Mouse (Mus musculus) forebrain, embryonic 12.5 days (tissue): ENCODE measurements at regions not wholly inside any gene's neighbourhood (a gene's known extent, or its start where the extent isn't known, plus 50 kb on each side); places are given as distances from the start of the nearest gene placed in this dataset.
A peak's percentile ranks its signal among the peaks of the same experiment; 100 is the strongest.

Experiments used
- ATAC-seq: fragments of 200-750 bp; cut with Nextera tagmentation; 2 replicates; pipeline ENCODE4 v1.8.0; 2017; ENCODE audit warnings: moderate TSS enrichment; ENCODE audit not compliant: low FRiP score
- H3K27ac ChIP-seq: fragments of 300-500 bp; sonication (generic); 2 replicates; pipeline ENCODE4 v1.5.1; 2016; ENCODE audit warnings: mild to moderate bottlenecking
- H3K27me3 ChIP-seq: fragments of 300-500 bp; sonication (generic); 2 replicates; pipeline ENCODE4 v1.6.1; 2016; ENCODE audit warnings: mild to moderate bottlenecking
- H3K36me3 ChIP-seq: fragments of 300-500 bp; sonication (generic); replicated peaks from 2 replicates; pipeline ENCODE4 v1.6.1; 2016; ENCODE audit warnings: mild to moderate bottlenecking
- H3K4me1 ChIP-seq: fragments of 300-500 bp; sonication (generic); 2 replicates; pipeline ENCODE4 v1.6.1; 2016
- H3K4me2 ChIP-seq: fragments of 300-500 bp; sonication (generic); 2 replicates; pipeline ENCODE4 v1.6.1; 2016; ENCODE audit warnings: mild to moderate bottlenecking, moderate library complexity
- H3K4me3 ChIP-seq: fragments of 300-500 bp; sonication (generic); replicated peaks from 2 replicates; pipeline ENCODE4 v1.5.1; 2016; ENCODE audit warnings: mild to moderate bottlenecking
- H3K9ac ChIP-seq: fragments of 300-500 bp; sonication (generic); 2 replicates; pipeline ENCODE4 v1.6.1; 2016; ENCODE audit warnings: mild to moderate bottlenecking
- H3K9me3 ChIP-seq: fragments of 300-500 bp; sonication (generic); 2 replicates; pipeline ENCODE4 v1.6.1; 2016
- WGBS: fragments of 180-500 bp; shearing (Covaris S2); methylation state at CpG from one replicate; pipeline ENCODE4 v1.1.7; 2016; 5-methylcytosine and 5-hydroxymethylcytosine counted together

DNA sequence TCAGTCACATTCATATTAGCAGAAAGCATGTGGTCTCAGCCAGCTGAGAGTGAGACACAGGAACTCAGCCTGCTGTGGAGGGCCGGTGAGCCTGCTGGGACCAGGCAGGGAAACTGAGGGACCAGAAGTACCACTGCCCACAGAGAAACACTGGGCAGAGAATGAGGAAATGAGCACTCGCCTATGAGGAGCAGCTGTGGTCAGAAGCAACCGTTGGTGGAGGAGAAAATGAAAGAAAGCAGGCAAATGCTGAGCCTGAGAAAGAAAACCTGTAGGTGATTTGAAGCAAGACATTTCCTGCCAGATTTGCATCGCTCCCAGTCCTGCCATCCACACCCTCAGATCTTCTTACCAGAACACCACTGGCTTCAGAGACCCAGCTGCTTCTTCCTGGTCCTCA, 187.0 kb upstream of the Sesn3 start:
- no peak overlapping the region for H3K27ac ChIP-seq
- H3K27me3 ChIP-seq = no peaks in the 10 kb centered on the region
- no peaks in the 10 kb centered on the region for H3K36me3 ChIP-seq
- no peak overlapping the region for H3K4me3 ChIP-seq
- H3K9ac ChIP-seq = no peak overlapping the region
- H3K4me1 ChIP-seq = peaks cover 4% of the 10 kb centered on the region; the same call in 1 of the 2 replicates
- ATAC-seq = no peak
- no peak overlapping the region for H3K4me2 ChIP-seq
- 77% methylated on average over 4 of the region's 4 CpGs for WGBS
- H3K9me3 ChIP-seq = no peaks in the 10 kb centered on the region

GRCm38 (mm10) chr9:14089791-14090256, 185.0 kb upstream of the Sesn3 start:
- Histone ChIP-seq H3K9ac (no peak overlapping the region), H3K4me3 (no peak overlapping the region), H3K36me3 (no peaks in the 10 kb centered on the region), H3K4me2 (no peak overlapping the region), H3K4me1 (peaks cover 4% of the 10 kb centered on the region; the same call in 1 of the 2 replicates), H3K9me3 (no peaks in the 10 kb centered on the region), H3K27ac (peak overlapping the region; percentile 14; the same call in 1 of the 2 replicates), H3K27me3 (no peaks in the 10 kb centered on the region)
- ATAC-seq = peak; percentile 39; the same call in 1 of the 2 replicates
- 62% methylated on average over 8 of the region's 8 CpGs for WGBS

DNA sequence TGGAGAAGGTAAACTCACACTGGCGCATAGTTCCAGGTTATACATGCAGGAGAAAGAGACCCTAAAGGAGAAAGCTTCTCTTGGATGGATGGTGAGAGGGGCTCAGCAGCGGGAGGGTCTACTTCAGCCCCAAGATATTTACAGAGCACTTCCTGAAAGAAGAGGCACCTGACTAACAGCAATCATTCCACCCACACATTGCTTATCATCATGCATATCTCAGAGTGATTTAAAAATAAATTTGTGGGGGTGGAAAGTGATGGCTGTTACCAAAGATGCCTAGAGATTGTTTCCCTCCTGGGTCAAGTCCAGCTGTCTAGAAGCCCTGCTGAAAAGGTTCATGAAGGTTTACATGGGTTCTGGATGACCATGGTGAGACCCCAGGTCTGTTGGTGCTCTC, 184.4 kb upstream of the Sesn3 start:
- H3K9me3 ChIP-seq = no peaks in the 10 kb centered on the region
- no peak for ATAC-seq
- peaks cover 4% of the 10 kb centered on the region; the same call in 1 of the 2 replicates for H3K4me1 ChIP-seq
- H3K27me3 ChIP-seq = no peaks in the 10 kb centered on the region
- WGBS = 92% methylated on average over 2 of the region's 2 CpGs
- no peak overlapping the region for H3K9ac ChIP-seq
- no peak overlapping the region for H3K4me2 ChIP-seq
- H3K4me3 ChIP-seq = no peak overlapping the region
- H3K27ac ChIP-seq = no peak overlapping the region
- H3K36me3 ChIP-seq = no peaks in the 10 kb centered on the region

- WGBS = 78% methylated on average over 8 of the region's 8 CpGs
- Histone ChIP-seq H3K4me1 (peaks cover 4% of the 10 kb centered on the region; the same call in 1 of the 2 replicates), H3K36me3 (no peaks in the 10 kb centered on the region), H3K4me3 (no peak overlapping the region), H3K9ac (no peak overlapping the region), H3K9me3 (no peaks in the 10 kb centered on the region), H3K4me2 (no peak overlapping the region), H3K27ac (no peak overlapping the region), H3K27me3 (no peaks in the 10 kb centered on the region)
- ATAC-seq = no peak
Observed at GRCm38 (mm10) chr9:14091099-14091930, 183.6 kb upstream of the Sesn3 start.

DNA sequence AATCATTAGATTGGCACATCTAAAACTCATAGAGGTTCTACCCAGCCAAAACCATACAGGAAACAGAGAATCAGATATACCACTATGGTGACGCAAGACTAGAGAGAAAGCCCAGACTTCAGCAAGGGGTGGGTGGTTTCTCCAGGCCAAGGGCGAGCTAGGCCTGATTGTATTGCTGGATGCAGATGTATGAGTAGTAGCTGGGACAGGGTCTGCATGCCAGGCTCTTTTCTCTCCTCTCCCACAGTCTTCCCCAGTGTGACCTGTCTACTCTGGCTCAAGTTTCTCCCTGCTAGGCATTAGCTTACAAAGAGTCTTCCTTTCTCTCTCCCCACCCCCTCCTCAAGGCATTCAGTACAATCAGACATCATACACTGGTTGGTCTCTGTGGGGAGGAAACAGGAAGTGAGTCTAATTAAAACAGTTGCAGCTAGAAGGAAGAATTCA, 181.8 kb upstream of the Sesn3 start:
- H3K27me3 ChIP-seq = no peaks in the 10 kb centered on the region
- no peaks in the 10 kb centered on the region for H3K9me3 ChIP-seq
- H3K36me3 ChIP-seq = no peaks in the 10 kb centered on the region
- no peak overlapping the region for H3K4me2 ChIP-seq
- no peak overlapping the region for H3K27ac ChIP-seq
- H3K4me1 ChIP-seq = peaks cover 4% of the 10 kb centered on the region; the same call in 1 of the 2 replicates
- no peak overlapping the region for H3K4me3 ChIP-seq
- WGBS = 89% methylated on average over 2 of the region's 2 CpGs
- no peak overlapping the region for H3K9ac ChIP-seq
- no peak for ATAC-seq

GRCm38 (mm10) chr9:14103538-14103937, 171.3 kb upstream of the Sesn3 start:
- 87% methylated on average over 1 of the region's 1 CpGs for WGBS
- H3K9ac ChIP-seq = no peak overlapping the region
- H3K27me3 ChIP-seq = no peaks in the 10 kb centered on the region
- H3K36me3 ChIP-seq = no peaks in the 10 kb centered on the region
- H3K4me3 ChIP-seq = no peak overlapping the region
- no peak overlapping the region for H3K4me2 ChIP-seq
- no peaks in the 10 kb centered on the region for H3K9me3 ChIP-seq
- no peak overlapping the region for H3K27ac ChIP-seq
- no peak for ATAC-seq
- no peaks in the 10 kb centered on the region for H3K4me1 ChIP-seq

DNA sequence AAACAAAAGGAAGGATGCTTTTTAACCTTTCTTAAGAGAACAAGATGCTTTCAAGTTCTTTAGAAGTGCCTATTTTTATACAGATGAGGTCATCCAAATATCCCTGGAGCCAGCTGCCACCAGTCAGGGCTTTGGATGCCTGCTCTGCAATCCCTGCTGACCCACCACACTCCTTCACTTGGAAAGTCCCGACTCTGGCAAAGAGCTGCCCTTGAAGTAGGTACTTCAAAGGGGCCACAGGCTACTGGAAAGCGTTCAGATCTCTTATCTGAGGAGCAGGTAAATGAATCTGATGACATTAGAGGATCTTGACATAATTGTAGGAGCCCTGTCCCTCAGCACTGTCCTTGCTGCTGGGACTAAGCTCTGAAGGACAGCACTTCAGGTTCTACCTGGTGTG, 169.9 kb upstream of the Sesn3 start:
- H3K9me3 ChIP-seq = no peaks in the 10 kb centered on the region
- ATAC-seq = no peak
- H3K36me3 ChIP-seq = no peaks in the 10 kb centered on the region
- H3K27me3 ChIP-seq = no peaks in the 10 kb centered on the region
- H3K9ac ChIP-seq = no peak overlapping the region
- no peaks in the 10 kb centered on the region for H3K4me1 ChIP-seq
- H3K4me3 ChIP-seq = no peak overlapping the region
- WGBS = 58% methylated on average over 2 of the region's 2 CpGs
- H3K27ac ChIP-seq = no peak overlapping the region
- H3K4me2 ChIP-seq = no peak overlapping the region

- Histone ChIP-seq H3K9ac (no peak overlapping the region), H3K4me1 (no peaks in the 10 kb centered on the region), H3K9me3 (no peaks in the 10 kb centered on the region), H3K4me3 (no peak overlapping the region), H3K4me2 (no peak overlapping the region), H3K36me3 (no peaks in the 10 kb centered on the region), H3K27me3 (no peaks in the 10 kb centered on the region), H3K27ac (no peak overlapping the region)
- 77% methylated on average over 1 of the region's 1 CpGs for WGBS
- no peak for ATAC-seq
Observed at GRCm38 (mm10) chr9:14106371-14106770, 168.5 kb upstream of the Sesn3 start.

DNA sequence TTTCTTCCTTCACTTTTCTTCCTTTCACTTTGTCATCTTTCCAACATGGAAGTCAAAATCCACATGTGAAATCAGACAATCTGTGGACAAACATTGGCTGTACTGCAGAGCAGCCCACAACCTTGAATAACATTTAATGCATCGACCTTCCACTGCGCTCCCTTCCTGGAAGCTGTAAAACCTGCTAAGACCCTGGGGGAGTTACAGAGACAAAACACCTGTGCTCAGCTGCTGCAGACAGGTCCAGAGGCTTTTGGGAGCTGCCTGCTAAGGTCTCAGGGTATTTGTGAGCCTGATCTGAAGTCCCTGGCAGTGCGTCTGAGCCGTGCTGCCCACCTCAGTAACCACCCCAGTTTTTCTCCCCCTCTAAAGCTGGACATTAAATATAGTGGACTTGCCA, 166.1 kb upstream of the Sesn3 start:
- H3K9me3 ChIP-seq = no peaks in the 10 kb centered on the region
- H3K36me3 ChIP-seq = no peaks in the 10 kb centered on the region
- no peak overlapping the region for H3K9ac ChIP-seq
- no peak overlapping the region for H3K4me2 ChIP-seq
- 89% methylated on average over 4 of the region's 4 CpGs for WGBS
- ATAC-seq = no peak
- H3K4me3 ChIP-seq = no peak overlapping the region
- H3K27me3 ChIP-seq = no peaks in the 10 kb centered on the region
- H3K27ac ChIP-seq = no peak overlapping the region
- no peaks in the 10 kb centered on the region for H3K4me1 ChIP-seq

- Histone ChIP-seq H3K27me3 (no peaks in the 10 kb centered on the region), H3K9me3 (no peaks in the 10 kb centered on the region), H3K36me3 (no peaks in the 10 kb centered on the region), H3K27ac (no peak overlapping the region), H3K4me2 (no peak overlapping the region), H3K9ac (no peak overlapping the region), H3K4me1 (no peaks in the 10 kb centered on the region), H3K4me3 (no peak overlapping the region)
- no peak for ATAC-seq
- WGBS = 84% methylated on average over 4 of the region's 4 CpGs
Observed at GRCm38 (mm10) chr9:14109492-14109891, 165.4 kb upstream of the Sesn3 start.

- Histone ChIP-seq H3K9me3 (no peaks in the 10 kb centered on the region), H3K9ac (no peak overlapping the region), H3K4me2 (no peak overlapping the region), H3K27me3 (no peaks in the 10 kb centered on the region), H3K4me1 (no peaks in the 10 kb centered on the region), H3K4me3 (no peak overlapping the region), H3K27ac (no peak overlapping the region), H3K36me3 (no peaks in the 10 kb centered on the region)
- WGBS = 43% methylated on average over 2 of the region's 2 CpGs
- no peak; the same call in 1 of the 2 replicates for ATAC-seq
Observed at GRCm38 (mm10) chr9:14111713-14112112, 163.2 kb upstream of the Sesn3 start.

DNA sequence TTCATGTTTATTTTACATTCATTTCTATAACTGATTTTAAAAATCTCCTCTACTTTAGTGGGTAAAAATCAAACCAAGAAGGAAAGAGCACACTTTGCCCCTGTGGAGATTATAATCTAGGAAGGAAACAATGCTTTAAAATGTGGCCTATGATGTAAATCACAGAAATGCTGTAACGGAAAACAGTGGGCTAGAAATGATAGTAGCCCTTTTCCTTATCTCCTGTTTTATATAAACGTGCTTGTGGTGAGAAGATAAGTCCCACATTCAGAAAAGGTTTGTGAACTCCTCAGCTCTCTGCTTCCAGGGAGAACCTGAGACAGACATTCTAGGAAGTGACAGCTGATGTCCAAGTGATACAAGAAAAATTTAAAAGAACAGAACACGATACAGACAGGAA, 159.3 kb upstream of the Sesn3 start:
- Histone ChIP-seq H3K4me1 (no peaks in the 10 kb centered on the region), H3K4me3 (no peak overlapping the region), H3K4me2 (no peak overlapping the region), H3K36me3 (no peaks in the 10 kb centered on the region), H3K9ac (no peak overlapping the region), H3K27me3 (no peaks in the 10 kb centered on the region), H3K27ac (no peak overlapping the region), H3K9me3 (no peaks in the 10 kb centered on the region)
- ATAC-seq = no peak
- 91% methylated on average over 3 of the region's 3 CpGs for WGBS
